Mouse (Mus musculus): ENCODE measurements at regions not wholly inside any gene's neighbourhood (a gene's known extent, or its start where the extent isn't known, plus 50 kb on each side); places are given as distances from the start of the nearest gene placed in this dataset.

DNA sequence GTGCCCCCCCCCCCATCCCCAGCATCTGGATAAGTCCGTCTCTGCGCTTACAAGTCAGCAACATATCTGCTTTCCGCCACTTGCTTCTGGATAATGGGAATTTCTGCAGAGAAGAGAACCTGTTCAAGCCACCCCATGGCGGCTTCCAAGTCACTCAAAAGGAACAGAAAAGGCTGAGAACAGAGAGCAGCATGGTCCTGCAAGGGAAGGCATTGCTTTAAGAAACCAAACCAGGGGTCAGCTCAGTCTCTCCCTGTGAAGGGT lies 137.5 kb upstream of the Mafb start:
- intact Hi-C loops (cut with DNase I): no loop called here
- no peak for DNase-seq

DNA sequence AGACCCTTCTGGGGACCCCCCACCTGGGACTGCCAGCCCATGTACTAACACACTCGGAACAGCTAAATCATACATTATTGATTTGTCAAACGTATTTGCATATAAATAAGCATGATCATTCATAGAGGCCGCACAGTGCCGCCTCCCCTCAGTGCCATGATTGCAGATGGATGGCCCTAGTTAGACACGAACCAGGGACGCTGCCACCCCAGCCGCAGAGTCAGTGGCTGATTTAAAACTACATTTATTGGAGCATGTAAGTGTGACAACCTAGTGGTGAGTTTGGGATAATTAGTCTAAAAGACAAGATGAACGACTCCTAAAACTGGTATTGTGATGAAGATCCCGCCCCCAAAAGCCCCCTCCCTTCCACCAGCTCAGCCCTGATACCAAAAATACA lies 138.3 kb upstream of the Top1 start:
- DNase-seq: no peak
- intact Hi-C loops (cut with DNase I): no loop called here

- peak; percentile 39 for DNase-seq
- intact Hi-C loops (cut with DNase I): no loop called here
These were observed 137.7 kb upstream of the Top1 start for GRCm38 (mm10) chr2:160507816-160508564.

- DNase-seq: no peak
- intact Hi-C loops (cut with DNase I): no loop called here
These were observed 135.5 kb upstream of the Top1 start for GRCm38 (mm10) chr2:160510159-160510558.

GRCm38 (mm10) chr2:160510635-160511421 lies 134.9 kb upstream of the Top1 start:
- intact Hi-C loops (cut with DNase I): no loop called here
- DNase-seq: no peak

DNA sequence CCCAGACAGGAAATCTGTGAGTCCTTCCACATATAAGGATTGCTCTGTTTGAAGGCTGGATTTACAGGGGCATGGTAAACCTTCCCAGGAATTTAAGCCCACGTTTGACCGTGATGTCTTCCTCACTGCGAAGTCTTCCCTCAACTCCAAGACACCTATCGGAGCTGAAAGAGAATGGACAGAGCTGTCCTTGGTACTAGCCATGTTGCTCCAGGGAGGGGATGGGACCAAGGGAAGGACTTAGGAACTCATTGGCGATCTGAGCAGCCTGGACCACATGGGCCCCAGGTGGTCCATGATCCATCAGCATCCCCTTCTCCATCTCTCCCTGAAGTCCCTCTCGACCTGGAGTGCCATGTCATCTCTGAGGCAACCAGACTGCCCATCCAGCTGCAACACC lies 130.1 kb upstream of the Top1 start:
- intact Hi-C loops (cut with DNase I): no loop called here
- no peak for DNase-seq

GRCm38 (mm10) chr2:160516526-160516925 lies 129.2 kb upstream of the Top1 start:
- no peak for DNase-seq
- intact Hi-C loops (cut with DNase I): no loop called here

DNA sequence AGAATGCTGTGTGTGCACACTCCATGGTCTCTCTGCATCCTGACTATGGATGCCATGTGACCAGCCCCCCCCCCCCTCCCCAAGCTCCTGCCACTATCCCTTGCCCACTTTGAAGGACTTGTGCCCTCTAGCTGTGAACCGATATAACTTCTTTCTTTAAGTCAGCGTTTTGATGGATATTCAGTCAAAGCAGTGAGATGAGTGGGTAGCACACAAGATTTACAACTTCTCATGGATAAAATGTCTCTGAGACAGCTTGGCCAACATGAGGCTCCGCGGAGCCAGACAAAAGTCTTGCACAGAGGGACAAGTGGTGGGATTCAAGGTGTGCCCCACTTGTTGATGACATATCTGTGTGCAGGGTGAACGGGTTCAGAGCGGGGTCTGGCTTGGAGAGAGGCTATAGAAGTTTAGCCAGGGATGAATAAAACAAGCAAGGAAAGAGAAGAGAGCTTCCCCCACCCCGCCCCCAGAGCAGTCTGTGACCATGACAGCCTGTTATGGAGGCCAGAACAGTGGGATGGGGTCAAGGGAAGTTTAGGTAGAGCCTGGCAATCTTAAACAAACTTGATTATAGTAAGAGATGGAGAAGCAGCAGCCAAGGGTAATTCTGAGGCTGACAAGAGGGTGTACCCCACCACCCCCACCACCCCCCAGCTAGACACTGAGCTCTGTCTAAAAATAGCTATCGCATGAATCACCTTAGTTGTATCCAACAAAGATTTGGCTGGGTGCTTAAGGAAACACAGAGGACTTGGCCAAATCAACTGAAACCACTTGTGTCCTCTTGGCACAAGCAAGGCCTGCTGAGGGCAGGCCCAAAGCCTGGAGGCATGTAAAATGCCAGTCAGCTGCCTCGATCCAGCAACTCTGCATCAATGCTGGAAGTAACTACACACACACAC lies 120.1 kb upstream of the Top1 start:
- intact Hi-C loops (cut with DNase I): no loop called here
- DNase-seq: no peak

DNA sequence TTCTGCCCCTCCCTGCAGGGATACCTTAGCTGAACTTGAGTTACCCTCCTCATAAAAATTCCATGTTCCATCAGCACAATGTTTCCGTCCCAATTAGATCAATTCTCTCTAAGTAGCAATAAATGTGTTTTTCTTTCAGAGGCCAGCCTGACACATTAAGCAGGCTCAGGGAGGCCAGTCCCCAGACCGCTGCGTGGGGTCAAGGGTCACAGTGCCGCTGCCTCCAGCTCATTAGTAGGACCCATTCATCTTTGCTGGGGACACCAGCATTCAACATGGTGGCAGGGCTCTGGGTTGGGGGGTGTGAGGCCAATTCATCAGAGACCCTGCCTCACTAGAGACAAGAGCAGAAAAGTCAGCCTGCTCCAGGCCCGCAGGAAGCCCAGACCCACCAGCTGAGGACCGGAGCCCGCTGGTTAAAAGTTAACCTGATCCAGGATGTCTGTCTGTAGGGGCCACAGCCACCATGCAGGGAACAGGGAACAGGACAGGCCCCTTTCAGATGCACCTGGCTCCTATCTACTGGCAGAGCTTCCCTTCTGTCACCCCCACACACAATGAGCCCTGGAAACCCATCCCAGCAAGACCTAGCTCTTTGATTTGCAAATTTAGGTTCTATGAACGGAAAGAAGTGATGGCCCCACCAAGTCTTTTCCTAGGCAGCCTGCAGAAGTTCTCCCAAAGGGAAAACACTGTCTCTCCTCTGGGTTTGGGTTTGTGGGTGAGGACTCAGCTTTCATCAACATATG lies 119.1 kb upstream of the Top1 start:
- no peak for DNase-seq
- intact Hi-C loops (cut with DNase I): no loop called here

GRCm38 (mm10) chr2:160529306-160529705 lies 116.4 kb upstream of the Top1 start:
- intact Hi-C loops (cut with DNase I): no loop called here
- DNase-seq: peak; percentile 6

DNA sequence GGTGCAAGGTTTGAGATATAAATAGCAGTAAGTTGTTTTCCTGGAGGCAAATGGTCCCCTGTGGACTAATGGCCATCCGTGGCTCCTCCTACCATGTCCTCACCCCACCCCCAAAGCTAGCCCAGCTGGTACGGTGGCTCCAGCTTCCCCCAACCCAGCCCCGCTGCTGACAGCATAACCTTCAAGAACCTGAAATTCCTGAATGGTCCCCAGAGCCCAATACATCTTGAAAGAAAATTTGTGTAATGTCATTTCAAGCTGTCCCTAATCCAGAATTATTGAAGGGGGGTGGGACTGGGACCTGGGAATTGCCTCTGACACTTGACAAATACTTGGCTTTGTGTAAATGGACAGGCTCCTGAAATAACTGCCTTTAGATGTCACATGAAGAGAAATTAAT lies 115.3 kb upstream of the Top1 start:
- intact Hi-C loops (cut with DNase I): no loop called here
- DNase-seq: no peak

GRCm38 (mm10) chr2:160537319-160537719 lies 108.4 kb upstream of the Top1 start:
- DNase-seq: no peak
- intact Hi-C loops (cut with DNase I): no loop called here

GRCm38 (mm10) chr2:160545527-160545926 lies 100.2 kb upstream of the Top1 start:
- intact Hi-C loops (cut with DNase I): no loop called here
- DNase-seq: peak; percentile 4

- intact Hi-C loops (cut with DNase I): no loop called here
- DNase-seq: no peak
These were observed 93.5 kb upstream of the Top1 start for GRCm38 (mm10) chr2:160552121-160552669.

DNA sequence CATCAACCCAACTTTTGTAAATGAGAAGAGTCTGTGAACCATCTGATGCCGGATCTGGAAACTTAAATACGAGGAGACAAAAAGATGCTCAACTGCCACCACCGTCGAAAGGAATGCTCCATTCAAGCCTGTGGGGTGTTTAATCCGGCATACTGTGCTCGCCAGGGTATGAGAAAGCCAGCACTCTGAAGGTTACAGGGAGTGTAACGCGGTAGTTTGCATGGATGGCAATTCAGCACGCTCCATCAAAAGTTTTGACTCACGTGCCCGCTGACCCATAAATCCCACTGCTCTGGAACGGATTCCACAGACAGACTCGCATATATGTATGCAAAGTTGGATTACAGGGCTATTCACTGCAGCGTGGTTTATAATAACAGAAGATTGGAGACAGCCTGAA lies 84.0 kb upstream of the Top1 start:
- no peak for DNase-seq
- intact Hi-C loops (cut with DNase I): no loop called here

DNA sequence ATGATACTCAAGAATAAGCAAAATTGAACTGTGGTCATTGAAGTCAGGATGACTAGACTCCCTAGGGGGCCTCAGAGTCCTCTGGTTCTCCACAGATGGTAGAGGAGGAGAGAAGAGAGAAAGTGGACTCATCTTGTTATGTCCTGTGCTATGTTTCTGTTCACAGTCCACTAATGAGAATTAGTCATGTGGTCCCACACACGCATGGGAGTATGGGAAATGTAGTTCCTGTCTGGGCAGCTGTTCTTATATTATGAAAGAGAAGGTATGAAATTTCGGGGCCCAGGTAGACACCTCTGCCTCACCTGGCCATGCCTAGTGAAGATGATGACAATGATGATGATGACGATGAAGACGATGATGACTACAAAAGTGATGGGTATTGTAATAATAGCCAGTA lies 77.9 kb upstream of the Top1 start:
- no peak for DNase-seq
- intact Hi-C loops (cut with DNase I): no loop called here

GRCm38 (mm10) chr2:160569496-160569895 lies 76.2 kb upstream of the Top1 start:
- intact Hi-C loops (cut with DNase I): no loop called here
- DNase-seq: no peak

GRCm38 (mm10) chr2:160578384-160579320 lies 67.0 kb upstream of the Top1 start:
- peak; percentile 87 for DNase-seq
- intact Hi-C loops (cut with DNase I): loop anchor here (5.0 to 10.0 kb wide), 4 partner anchors 164 to 1666 kb away; partner anchors contain the start of gene Mafb

DNA sequence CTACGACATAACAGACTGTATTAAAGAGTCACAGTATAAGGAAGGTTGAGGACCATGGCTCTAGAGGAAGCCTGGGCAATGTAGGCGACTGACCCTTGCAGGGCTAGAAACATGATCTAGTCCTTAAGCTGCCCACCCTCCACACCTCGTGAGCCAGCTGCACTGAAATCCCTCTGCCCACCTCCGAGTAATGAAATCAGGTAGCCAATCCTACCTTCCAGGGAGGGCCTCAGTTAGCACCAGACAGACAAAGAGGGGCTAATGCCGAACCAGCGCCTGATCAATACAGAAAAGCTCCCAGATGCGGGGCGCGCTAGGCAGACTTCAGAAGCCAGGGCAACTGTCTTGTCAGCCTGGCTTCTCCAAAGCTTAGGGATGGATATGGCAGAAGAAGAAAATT lies 65.4 kb upstream of the Top1 start:
- intact Hi-C loops (cut with DNase I): no loop called here
- no peak for DNase-seq

All from left cerebral cortex, postnatal 4 days (tissue).